Mouse (Mus musculus) liver, embryonic 14.5 days (tissue): ENCODE measurements around the gene Prkag1. TPM values are rescaled to one million over a fixed set of nuclear protein-coding genes. Genes with fewer than 3 reads are reported as not detected.

Experiments
- ATAC-seq: fragments of 200-750 bp; cut with Nextera tagmentation; 2 replicates; pipeline ENCODE4 v1.8.0; 2017; ENCODE audit warnings: moderate number of reproducible peaks, mild to moderate bottlenecking, moderate library complexity; ENCODE audit not compliant: insufficient read depth
- DNase-seq, 3 experiments: peaks; one replicate each; pipeline ENCODE4 v3.0.0-alpha.2; 2012 to 2013; ENCODE audit warnings: low read depth in 3 of 3, low spot score in 3 of 3
- H3K27ac ChIP-seq: fragments of 300-500 bp; sonication (generic); 2 replicates; pipeline ENCODE4 v1.5.1; 2014; ENCODE audit warnings: moderate library complexity, mild to moderate bottlenecking, control low read depth, inconsistent platforms
- H3K27me3 ChIP-seq: fragments of 300-500 bp; sonication (generic); 2 replicates; pipeline ENCODE4 v1.6.1; 2014; ENCODE audit warnings: mild to moderate bottlenecking, low read length, moderate library complexity; ENCODE audit not compliant: control insufficient read depth, insufficient read depth
- H3K36me3 ChIP-seq: fragments of 300-500 bp; sonication (generic); replicated peaks from 2 replicates; pipeline ENCODE4 v1.6.1; 2014; ENCODE audit warnings: low read depth; ENCODE audit not compliant: control insufficient read depth, insufficient read depth
- H3K4me1 ChIP-seq, 2 experiments: fragments of 200-500 bp in 1 of 2; fragments of 300-500 bp in 1 of 2; sonication (generic) in 1 of 2; replicated peaks; 2 replicates each; pipeline ENCODE4 v1.6.1; 2012 to 2014; ENCODE audit warnings: antibody characterized with exemption in 1 of 2, inconsistent platforms in 1 of 2, low read length in 1 of 2; ENCODE audit not compliant: control insufficient read depth in 2 of 2, insufficient read depth in 2 of 2
- H3K4me2 ChIP-seq: fragments of 300-500 bp; sonication (generic); 2 replicates; pipeline ENCODE4 v1.6.1; 2014; ENCODE audit warnings: low read depth, mild to moderate bottlenecking, control low read depth, moderate library complexity
- H3K4me3 ChIP-seq, 2 experiments: fragments of 200-500 bp in 1 of 2; fragments of 300-500 bp in 1 of 2; sonication (generic) in 1 of 2; 2 replicates each; pipeline ENCODE4 v1.5.1; 2012 to 2014; ENCODE audit warnings: low read depth in 2 of 2, low read length in 2 of 2, mild to moderate bottlenecking in 2 of 2, control low read depth in 1 of 2, inconsistent platforms in 1 of 2, moderate library complexity in 1 of 2; ENCODE audit not compliant: insufficient read depth in 1 of 2
- H3K9ac ChIP-seq: fragments of 300-500 bp; sonication (generic); replicated peaks from 2 replicates; pipeline ENCODE4 v1.6.1; 2014; ENCODE audit warnings: mild to moderate bottlenecking, control low read depth, moderate library complexity
- H3K9me3 ChIP-seq: fragments of 300-500 bp; sonication (generic); 2 replicates; pipeline ENCODE4 v1.6.1; 2016; ENCODE audit warnings: low read length, mixed read lengths; ENCODE audit not compliant: control insufficient read depth
- CTCF ChIP-seq: IDR thresholded peaks from 2 replicates; pipeline ENCODE4 v1.5.1; 2016; ENCODE audit warnings: antibody characterized with exemption, low read depth, control low read depth
- EP300 ChIP-seq: IDR thresholded peaks from 2 replicates; pipeline ENCODE4 v1.6.1; 2016; ENCODE audit warnings: antibody characterized with exemption, low read depth
- WGBS: fragments of 180-500 bp; shearing (Covaris S2); extraction: QIAGEN DNeasy Blood & Tissue Kit; methylation state at CpG from one replicate; pipeline ENCODE4 v1.1.7; 2014; ENCODE audit not compliant: insufficient replicate concordance; 5-methylcytosine and 5-hydroxymethylcytosine counted together
- polyA plus RNA-seq, 2 experiments: library from polyadenylated mRNA; depleted of rRNA in 1 of 2; stranded (reverse) in 1 of 2; unstranded in 1 of 2; fragments of >200 nt; fragmentation: Nextera tagmentation in 1 of 2; extraction: Ambion mirVana in 1 of 2; gene quantifications; 2 replicates each; pipeline versions ENCODE4 v1.2.1 to v1.2.3; 2012 to 2014

Gene Prkag1
- polyA plus RNA-seq, 2 experiments: 77.4 to 78.3 TPM

DNA sequence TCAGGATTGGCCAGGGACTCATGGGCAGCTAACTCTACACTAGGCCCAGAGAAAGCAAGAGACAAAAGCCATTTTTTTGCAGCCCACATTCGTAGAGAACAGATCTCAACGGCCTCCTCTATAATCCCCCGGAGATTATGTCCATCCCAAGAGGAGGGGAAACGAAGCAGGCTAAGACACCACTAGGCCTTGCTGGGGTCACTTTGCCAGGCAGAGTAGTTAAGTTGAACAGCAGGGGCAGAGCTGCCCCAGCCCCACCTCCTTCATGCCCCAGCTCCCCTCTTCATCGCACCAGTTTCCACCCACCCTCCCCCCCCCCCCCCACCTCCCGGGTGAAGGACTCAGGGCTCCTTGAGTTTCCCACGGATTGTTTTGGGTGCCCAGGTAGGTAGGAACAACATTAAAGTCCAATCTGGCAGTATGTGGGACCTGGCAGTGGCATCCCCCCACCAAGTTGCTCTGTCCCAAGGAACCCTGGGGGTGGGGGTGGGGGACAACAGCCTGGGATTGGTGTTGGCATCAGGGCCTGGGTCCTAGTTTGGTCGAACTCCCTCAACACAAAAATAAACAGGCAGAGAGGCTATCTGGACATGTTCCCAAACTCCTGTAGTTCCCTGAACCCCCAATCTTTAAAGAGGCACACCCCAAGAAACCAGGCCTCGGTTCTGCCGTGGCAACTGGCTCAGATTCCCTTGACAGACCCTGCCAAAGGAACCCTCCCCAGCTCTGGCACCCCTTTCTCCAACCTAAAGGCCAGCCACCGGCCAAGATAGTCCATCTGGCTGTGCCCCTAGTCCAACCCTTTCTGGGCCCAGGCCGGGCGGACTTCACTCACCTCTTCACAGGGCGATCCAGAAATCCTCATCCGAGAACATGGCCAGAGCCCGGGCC lies 39.1 kb upstream of the Prkag1 start:
- WGBS: 0% methylated on average over 15 of the region's 16 CpGs
- no peak for DNase-seq
- peaks cover 13% of the 10 kb centered on the region for H3K36me3 ChIP-seq
- H3K4me1 ChIP-seq: peaks cover 21 to 25% of the 10 kb centered on the region in 2 experiments
- peak overlapping the region; percentile 94 to 97 for H3K4me3 ChIP-seq
- peak overlapping the region; percentile 75 for H3K4me2 ChIP-seq
- no peaks in the 10 kb centered on the region for H3K9me3 ChIP-seq
- H3K27me3 ChIP-seq: no peaks in the 10 kb centered on the region
- TF ChIP-seq EP300 (no peak), CTCF (no peak)
- H3K27ac ChIP-seq: peak overlapping the region; percentile 14
- H3K9ac ChIP-seq: peak overlapping the region; percentile 97
- ATAC-seq: no peak

DNA sequence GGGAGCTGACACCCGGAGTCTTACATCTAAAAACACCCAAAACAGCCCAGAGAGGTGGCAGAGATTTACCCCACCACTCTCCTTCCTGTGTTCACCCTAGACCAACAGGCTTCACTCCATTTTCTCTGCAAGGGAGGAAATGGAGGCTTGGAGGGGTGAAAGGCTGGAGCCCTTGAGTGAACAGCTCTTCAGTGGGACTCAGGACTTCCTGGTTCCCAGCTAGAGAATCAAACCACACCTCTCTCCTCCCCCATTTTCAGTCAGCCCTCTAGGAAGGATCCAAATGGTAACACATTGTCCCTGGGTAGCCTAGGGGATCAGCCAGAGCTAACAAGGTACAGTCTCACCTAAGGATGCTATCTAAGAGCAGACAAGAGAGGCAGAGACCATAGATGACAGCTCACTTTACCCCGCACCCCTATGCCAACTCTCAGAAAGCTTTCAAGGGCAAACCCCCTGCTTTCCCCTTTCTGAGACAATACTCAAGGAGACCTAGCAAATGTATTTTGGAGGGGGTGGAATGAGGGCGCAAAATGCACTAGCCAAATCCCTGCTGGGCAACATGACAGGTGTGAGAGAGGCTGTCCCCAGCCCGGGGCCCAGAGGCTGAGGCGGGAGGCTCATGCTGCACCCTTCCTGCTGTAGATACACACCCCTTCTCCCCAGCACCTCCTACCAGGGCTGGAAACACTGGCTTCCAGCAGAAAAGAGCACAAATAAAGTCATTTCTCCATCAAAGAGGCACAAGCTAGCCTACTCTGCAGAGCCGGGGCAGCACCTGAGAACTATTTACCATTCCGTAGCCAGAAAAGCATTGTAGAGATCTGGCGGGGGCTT lies 38.2 kb upstream of the Prkag1 start:
- peaks cover 21% of the 10 kb centered on the region for H3K36me3 ChIP-seq
- H3K4me1 ChIP-seq: peaks cover 21 to 25% of the 10 kb centered on the region in 2 experiments
- DNase-seq (no peak), ATAC-seq (no peak)
- 9% methylated on average over 8 of the region's 8 CpGs for WGBS
- peak overlapping the region; percentile 94 to 97 for H3K4me3 ChIP-seq
- peak overlapping the region; percentile 16 for H3K27ac ChIP-seq
- no peak for TF ChIP-seq CTCF
- no peak for TF ChIP-seq EP300
- H3K4me2 ChIP-seq: peak overlapping the region; percentile 75
- H3K27me3 ChIP-seq: no peaks in the 10 kb centered on the region
- peak overlapping the region; percentile 97 for H3K9ac ChIP-seq
- H3K9me3 ChIP-seq: no peaks in the 10 kb centered on the region

DNA sequence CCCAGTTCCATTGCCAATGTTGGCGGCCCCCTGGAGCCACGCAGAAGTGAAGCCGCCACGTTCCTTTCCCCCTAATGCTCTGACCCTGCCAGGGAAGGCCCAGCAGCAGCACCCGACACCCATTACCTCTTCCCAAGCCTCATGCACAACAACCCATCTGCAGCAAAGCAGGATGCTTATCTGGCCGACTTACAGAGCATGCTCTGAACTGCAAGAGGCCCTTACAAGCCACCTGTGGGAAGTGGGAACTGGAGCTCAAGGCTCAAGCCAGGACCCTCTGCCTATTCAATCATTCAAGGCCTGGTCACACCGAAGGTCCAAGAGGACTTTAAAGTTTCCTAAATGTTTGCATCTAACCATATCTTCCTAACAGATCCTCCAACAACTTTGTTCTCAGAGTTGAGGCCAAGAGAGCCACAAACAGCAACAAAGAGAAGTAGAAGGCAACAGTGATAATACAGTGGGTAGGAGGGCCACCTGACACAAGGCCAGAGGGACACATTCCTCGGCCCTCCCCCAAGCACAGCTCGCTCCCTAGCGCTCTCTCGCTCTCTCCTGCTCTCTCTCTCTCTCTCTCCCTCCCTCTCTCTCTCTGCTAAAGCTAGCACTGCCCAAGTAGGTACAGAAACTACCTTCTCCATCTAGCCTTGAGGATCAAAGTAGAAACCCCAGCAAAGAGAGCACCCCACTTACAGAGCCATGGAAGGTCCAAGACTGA lies 37.2 kb upstream of the Prkag1 start:
- peak overlapping the region; percentile 16 for H3K27ac ChIP-seq
- no peak for DNase-seq
- H3K4me1 ChIP-seq: peaks cover 21 to 25% of the 10 kb centered on the region in 2 experiments

DNA sequence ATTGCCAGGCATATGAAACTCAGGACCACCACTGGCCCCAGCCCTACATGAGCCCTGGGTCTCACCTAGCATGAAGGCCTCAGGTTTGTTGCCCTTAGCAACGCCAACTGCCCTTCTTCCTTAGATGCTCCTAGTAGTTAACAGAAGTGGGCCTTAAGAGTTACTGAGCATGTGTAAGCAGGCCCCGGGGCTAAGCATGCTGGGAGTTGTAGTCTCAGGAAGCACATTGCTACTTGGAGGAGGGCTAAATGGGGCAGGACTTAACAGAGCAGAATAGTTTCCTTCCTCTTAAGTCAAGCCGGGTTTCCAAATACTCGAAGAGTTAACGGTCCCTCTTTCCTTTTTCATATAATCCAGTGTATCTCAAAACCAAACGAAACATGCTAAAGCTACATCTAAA lies 36.0 kb upstream of the Prkag1 start:
- Histone ChIP-seq H3K27ac (peak overlapping the region; percentile 46; the same call in 1 of the 2 replicates), H3K36me3 (peaks cover 43% of the 10 kb centered on the region), H3K4me3 (peak overlapping the region; percentile 94 to 97; a peak in 2 of 4 replicates), H3K4me1 (peaks cover 21 to 25% of the 10 kb centered on the region in 2 experiments), H3K9ac (no peak overlapping the region), H3K4me2 (peak overlapping the region; percentile 75), H3K27me3 (no peaks in the 10 kb centered on the region), H3K9me3 (no peaks in the 10 kb centered on the region)
- DNase-seq (no peak), ATAC-seq (no peak)
- TF ChIP-seq CTCF (no peak), EP300 (no peak)
- WGBS: 24% methylated on average over 6 of the region's 6 CpGs

More for the DNA sequence above, 37.2 kb upstream of the Prkag1 start:
- no peaks in the 10 kb centered on the region for H3K9me3 ChIP-seq
- TF ChIP-seq EP300 (no peak), CTCF (no peak)
- H3K9ac ChIP-seq: peak overlapping the region; percentile 97
- peaks cover 32% of the 10 kb centered on the region for H3K36me3 ChIP-seq
- H3K4me2 ChIP-seq: peak overlapping the region; percentile 75
- ATAC-seq: no peak
- no peaks in the 10 kb centered on the region for H3K27me3 ChIP-seq
- peak overlapping the region; percentile 94 to 97 for H3K4me3 ChIP-seq
- 24% methylated on average over 11 of the region's 11 CpGs for WGBS
